Mouse (Mus musculus) lung, adult 18-20 months (tissue): ENCODE results near the gene Sec24c.
A peak's percentile ranks its signal among the peaks of the same experiment; 100 is the strongest.

ENCODE experiments used
- DNase-seq, 2 experiments: peaks; one replicate each; pipeline ENCODE4 v3.0.0; 2022; ENCODE audit warnings: mixed read lengths in 2 of 2

The Sec24c gene

DNA sequence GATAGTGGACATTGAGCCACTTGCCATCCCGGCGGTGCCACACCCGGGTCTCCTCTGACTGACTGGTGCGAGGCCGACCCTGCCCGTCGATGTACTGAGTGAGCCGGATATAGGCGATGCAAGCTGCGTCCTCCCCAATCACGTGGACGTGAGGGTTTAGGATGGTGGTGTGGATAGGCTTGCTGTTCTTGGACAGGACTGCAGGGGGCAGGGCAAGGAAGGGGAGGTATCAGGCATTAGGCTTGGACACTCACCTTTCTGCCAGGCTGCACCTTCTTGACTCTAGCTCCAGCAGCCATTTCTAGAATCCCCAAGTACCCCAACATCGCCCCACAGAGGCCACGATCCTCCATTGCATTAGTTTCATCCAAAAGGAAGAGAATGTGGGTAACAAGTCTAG, 63.2 kb downstream of the Sec24c start:
- peak; percentile 66 to 81 for DNase-seq

DNA sequence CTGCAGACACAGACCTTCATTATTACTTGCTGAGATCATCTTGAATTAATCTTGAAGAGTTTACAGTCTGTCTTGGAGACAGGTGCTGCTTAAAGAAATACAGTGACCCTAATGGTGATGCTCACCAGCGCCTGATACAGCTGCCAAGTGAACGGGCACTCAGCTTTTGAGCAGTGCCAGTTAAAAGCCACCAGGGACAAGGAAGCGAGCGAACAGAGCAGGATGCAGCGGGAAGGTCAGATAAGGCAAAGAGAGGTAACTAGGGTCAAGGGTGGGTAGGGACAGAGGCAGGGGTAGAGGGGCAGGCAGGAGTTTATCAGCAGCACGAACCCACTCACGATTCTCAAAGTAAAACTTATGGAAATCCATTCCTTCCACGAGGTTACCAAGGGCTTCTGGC, 64.4 kb downstream of the Sec24c start:
- DNase-seq, result no peak

DNA sequence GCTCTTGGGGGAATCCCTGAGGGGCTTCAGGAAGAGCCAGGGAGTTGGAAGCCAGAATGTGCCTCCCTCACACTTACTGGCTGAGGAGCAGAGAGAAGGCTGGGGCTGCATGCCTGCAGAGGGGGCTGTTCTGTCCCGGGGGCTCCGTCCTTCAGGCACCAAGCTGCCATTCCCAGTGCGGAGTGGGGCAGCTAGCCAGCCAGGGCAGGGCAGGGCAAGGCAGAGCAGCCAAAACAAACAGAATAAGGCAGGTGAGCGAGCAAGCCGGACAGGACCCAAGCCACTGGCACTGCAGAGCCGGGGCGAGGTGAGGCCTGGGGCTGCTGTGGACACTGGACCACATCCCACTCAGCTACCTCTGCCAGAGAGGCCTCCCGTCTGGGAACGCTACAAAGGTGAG, 67.2 kb downstream of the Sec24c start:
- DNase-seq, result peak; percentile 76 to 84

DNA sequence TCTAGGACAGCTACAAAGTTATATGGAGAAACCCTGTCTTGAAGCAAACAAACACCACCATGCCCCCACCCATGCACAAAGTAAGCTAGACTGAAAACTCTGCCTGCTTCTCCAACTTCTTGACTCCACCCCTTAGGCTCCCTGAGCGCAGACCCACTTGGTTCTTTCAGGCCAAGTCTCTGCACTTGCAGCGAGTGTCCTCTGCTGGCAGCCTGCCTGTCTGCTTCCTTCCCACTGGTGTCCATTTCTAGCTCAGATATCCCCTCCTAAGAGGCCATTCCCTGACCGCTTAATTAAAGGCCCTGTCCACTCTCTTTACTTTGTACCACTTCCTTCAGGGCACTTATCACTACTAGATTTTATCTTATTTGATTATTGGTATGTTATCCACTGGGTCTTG, 69.5 kb downstream of the Sec24c start:
- DNase-seq, result no peak
